Mouse (Mus musculus): ENCODE results near the gene Adm.
"Not testable (repeated sequence)": the region's sequence is repeated elsewhere in the genome, so short reads cannot be mapped to it uniquely, and the experiment has no call there.

The Adm gene

GRCm38 (mm10) chr7:110627486-110628272 lies at the start of gene Adm:
Gene Adm (plus strand): TSS chr7:110627661.
- DNase-seq (ENCODE audit: low spot score in 2 of 2) = peak; percentile 60 to 62

DNA sequence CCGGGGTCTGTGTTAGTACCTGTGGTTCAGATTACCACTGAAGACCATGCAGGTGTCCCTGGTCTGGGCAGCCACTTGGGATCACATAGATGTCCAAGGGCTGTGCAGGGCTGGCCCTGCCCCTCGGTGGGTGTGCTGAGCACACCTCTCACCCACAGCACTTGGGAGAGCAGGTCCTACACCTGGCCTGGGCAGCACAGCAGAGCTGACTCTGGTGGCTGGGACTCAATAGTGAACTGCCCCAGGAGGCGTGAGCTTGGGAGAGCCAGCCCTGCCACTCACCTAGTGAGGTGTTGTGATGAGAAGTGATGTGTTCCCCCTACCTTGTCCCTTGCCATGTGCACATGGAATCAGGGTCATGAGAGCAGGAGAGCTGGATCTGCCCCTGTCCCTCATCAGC lies 43.8 kb upstream of the Adm start:
- DNase-seq (ENCODE audit: low spot score in 2 of 2) = no peak

DNA sequence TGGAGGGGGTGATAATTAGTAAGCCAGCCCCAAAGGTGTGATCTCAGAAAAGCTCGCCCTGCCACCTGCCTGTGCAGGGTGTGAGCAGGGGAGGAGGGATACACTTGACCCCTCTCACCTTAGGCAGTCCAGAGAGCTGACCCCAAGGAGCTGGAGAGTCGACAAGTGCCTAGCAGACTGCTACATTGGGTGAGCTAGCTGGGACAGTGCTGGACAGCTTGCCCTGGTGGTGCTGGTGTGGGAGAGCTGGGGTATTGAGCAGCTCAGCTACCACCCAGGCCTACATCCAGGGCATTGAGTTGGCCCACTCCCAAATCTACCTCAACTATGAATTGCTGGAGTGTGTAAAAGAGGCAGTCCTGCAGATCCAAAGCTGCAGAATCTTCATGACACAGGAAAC lies 43.3 kb upstream of the Adm start:
- DNase-seq (ENCODE audit: low spot score in 2 of 2) = no peak

DNA sequence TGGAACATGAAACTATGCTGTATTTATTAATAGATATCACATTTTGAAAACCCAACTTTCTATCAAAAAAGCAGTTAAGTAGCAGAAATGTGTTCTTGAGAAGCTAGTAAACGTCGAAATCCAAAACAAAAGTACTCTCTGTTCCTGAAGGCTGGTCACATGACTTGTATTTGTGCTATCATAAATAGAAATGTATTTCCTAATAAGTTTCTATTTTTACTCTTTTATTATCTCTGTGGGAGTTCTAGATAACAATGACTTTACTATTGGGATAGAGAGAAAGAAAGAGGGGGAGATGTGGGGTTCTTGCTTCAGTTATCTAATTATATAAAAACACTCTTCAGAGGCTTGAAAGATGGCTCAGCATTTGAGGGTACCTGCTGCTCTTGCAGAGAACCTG lies 42.2 kb upstream of the Adm start:
- no peak for DNase-seq (ENCODE audit: low spot score in 2 of 2)

- no peak for DNase-seq (ENCODE audit: low spot score in 2 of 2)
These were observed 39.7 kb upstream of the Adm start for GRCm38 (mm10) chr7:110587721-110588120.

DNA sequence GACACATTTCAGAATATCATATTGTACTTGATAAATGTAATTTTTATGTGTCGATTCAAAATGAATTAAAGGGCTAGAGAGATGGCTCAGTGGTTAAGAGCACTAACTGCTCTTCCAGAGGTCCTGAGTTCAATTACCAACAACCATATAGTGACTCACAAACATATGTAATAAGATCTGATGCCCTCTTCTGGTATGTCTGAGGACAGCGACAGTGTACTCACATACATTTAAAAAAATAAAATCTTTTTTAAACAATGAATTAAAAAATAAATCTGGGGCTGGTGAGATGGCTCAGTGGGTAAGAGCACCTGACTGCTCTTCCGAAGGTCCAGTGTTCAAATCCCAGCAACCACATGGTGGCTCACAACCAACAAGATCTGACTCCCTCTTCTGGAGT lies 33.5 kb upstream of the Adm start:
- DNase-seq (ENCODE audit: low spot score in 2 of 2) = not testable (repeated sequence)

- no peak for DNase-seq (ENCODE audit: low spot score in 2 of 2)
These were observed 30.3 kb upstream of the Adm start for GRCm38 (mm10) chr7:110597141-110597540.

GRCm38 (mm10) chr7:110605476-110605875 lies 22.0 kb upstream of the Adm start:
- DNase-seq (ENCODE audit: low spot score in 2 of 2) = no peak

GRCm38 (mm10) chr7:110606906-110607305 lies 20.6 kb upstream of the Adm start:
- DNase-seq (ENCODE audit: low spot score in 2 of 2) = no peak

GRCm38 (mm10) chr7:110613381-110614132 lies 13.9 kb upstream of the Adm start:
- no peak for DNase-seq (ENCODE audit: low spot score in 2 of 2)

GRCm38 (mm10) chr7:110614133-110615063 lies 13.1 kb upstream of the Adm start, which contains the start of gene Sbf2:
Gene Sbf2 (minus strand): TSS chr7:110614922.
- DNase-seq (ENCODE audit: low spot score in 2 of 2) = peak; percentile 63 to 72

- peak; percentile 61 to 74 for DNase-seq (ENCODE audit: low spot score in 2 of 2)
These were observed 12.3 kb upstream of the Adm start for GRCm38 (mm10) chr7:110615151-110615631.

DNA sequence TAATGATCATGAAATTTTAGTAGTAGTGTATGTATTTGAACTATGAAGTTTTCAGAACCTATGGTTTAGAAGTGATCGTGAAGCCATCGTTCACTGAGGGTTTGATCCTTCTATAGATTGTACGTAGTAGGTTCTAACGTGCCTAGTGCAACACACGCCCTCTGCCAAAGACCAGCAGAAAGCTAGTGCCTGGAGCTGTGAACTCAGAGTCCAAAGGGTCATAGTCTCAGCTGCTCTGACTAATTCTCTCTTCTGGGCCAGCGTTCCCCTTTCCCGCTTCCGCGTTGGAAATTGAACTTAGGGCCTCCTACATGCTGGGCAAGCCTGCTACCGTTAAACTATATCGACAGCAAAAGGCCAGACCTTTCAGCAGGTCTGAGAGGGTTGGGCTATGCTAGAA lies 11.7 kb upstream of the Adm start:
- DNase-seq (ENCODE audit: low spot score in 2 of 2) = no peak

- no peak for DNase-seq (ENCODE audit: low spot score in 2 of 2)
These were observed 8.3 kb upstream of the Adm start for GRCm38 (mm10) chr7:110619086-110619611.

GRCm38 (mm10) chr7:110624067-110624466 lies 3.4 kb upstream of the Adm start:
- DNase-seq (ENCODE audit: low spot score in 2 of 2) = no peak

- no peak for DNase-seq (ENCODE audit: low spot score in 2 of 2)
These were observed 2.5 kb upstream of the Adm start for GRCm38 (mm10) chr7:110624961-110625360.

DNA sequence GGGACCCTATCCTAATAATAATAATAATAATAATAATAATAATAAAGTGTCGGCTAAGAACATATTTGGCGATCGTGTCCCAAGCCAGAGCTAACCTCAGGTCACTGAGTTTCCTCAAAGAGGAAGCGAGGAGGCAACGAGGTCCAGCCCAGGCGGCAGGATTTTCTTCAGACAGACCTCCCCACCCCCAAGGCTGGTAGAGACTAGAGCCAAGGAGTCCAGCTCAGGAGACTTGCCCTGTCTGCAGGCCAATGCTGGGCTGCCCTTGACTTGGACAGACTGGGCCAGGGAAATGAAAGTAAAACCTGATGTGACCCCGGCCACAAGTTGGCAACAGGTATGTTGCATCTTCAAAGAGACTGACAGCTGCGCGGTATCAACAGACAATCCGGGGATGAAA lies 2.0 kb upstream of the Adm start:
- DNase-seq (ENCODE audit: low spot score in 2 of 2) = no peak

DNA sequence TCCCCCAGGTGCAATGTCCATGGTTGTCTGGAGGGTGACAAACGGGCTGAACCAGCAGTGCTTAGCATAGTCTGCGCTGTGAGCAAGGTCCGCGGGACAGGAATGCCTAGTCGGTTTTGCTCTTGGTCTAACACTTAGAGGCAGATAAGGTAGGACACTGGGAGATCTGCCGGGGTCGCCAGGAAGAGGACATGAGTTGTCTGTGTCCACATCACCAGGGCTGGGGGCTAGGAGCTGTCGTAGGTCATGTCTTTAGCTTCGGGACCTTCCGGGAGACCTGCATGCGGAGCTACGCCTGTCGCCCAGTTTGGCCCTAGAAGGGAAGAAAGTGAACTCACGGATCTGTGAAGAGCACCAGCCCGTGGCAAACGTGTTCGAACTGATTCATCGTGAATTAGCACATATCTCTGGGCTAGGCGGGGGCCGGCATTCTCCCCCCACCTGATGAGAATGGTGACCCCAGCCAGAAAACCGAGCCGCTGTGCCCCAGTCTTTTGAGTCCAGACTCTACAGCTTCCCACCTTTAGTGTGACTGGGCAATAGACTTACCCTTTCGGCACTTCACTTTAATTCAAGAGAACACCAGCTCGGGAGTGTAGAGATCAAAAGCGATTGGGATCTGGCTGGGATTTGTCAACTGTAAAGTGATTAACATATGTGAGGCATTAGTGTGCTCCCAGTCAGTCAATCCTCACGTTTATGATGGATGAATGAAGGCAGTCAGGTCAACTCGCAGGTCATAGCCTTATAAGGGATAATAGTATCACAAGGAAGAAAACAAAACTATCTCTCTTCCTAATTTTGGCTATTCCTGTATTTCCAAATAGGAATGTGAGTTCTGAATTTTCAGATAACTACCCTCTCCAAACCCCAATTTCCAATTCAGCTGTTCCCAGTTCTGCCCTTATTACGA lies 1.0 kb upstream of the Adm start:
- no peak for DNase-seq (ENCODE audit: low spot score in 2 of 2)

- no peak for DNase-seq (ENCODE audit: low spot score in 2 of 2)
These were observed 370 bp upstream of the Adm start for GRCm38 (mm10) chr7:110627099-110627482.

- peak in 1 of 2 experiments; percentile 14 for DNase-seq (ENCODE audit: low spot score in 2 of 2)
These were observed 776 bp downstream of the Adm start for GRCm38 (mm10) chr7:110628273-110628600.

All from right cerebral cortex, adult 2 months (tissue).